Mouse (Mus musculus): ENCODE results near the gene Ccdc85b. TPM values are rescaled to one million over a fixed set of nuclear protein-coding genes. Genes with fewer than 3 reads are reported as not detected.
"Not testable (repeated sequence)": the region's sequence is repeated elsewhere in the genome, so short reads cannot be mapped to it uniquely, and the experiment has no call there.

The Ccdc85b gene
- total and polyA plus RNA-seq, 3 experiments: 3.6 to 7.6 TPM; not detected in 1

DNA sequence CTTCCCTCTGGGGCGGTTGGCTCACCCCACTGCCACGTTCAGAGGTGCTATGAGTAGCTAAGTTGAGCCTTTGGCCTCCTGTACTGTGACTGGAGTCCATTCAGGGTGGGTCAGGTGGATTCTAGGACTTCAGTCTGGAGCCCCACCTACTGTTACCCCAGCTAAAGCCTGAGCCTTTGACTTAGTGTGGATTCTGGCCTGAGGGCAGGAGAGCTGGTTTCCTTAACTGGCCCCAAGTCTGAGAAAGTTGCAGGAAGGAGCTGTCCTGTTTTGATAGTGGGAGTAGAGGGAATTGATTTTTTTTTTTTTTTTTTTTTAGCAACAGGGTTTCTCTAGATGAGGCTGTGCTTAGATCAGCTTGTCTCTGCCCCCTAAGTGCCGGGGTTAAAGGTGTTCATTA lies 36.6 kb upstream of the Ccdc85b start:
- H3K27ac ChIP-seq (ENCODE audit: control insufficient read depth, low read depth, low read length): no peak overlapping the region
- no peaks in the 10 kb centered on the region for H3K27me3 ChIP-seq (ENCODE audit: control insufficient read depth in 1 of 2, insufficient read depth in 2 of 2, low read length in 2 of 2)

GRCm38 (mm10) chr19:5493301-5493721 lies 35.6 kb upstream of the Ccdc85b start:
- H3K79me2 ChIP-seq (ENCODE audit: control insufficient read depth, insufficient read depth, low read length, poor library complexity): peaks cover 29% of the 10 kb centered on the region
- H3K9me3 ChIP-seq (replicated peaks; ENCODE audit: insufficient read depth, low read length); H3K4me3 ChIP-seq (ENCODE audit: control insufficient read depth in 1 of 2, insufficient read depth in 1 of 2, low read depth in 2 of 2, low read length in 2 of 2); DNase-seq (ENCODE audit: low read depth, low spot score); H3K9ac ChIP-seq (ENCODE audit: control insufficient read depth, low read depth, low read length, poor library complexity, severe bottlenecking); H3K27me3 ChIP-seq (ENCODE audit: control insufficient read depth in 1 of 2, insufficient read depth in 2 of 2, low read length in 2 of 2); H3K4me1 ChIP-seq (ENCODE audit: control insufficient read depth in 1 of 2, insufficient read depth in 2 of 2, low read length in 2 of 2); H3K27ac ChIP-seq (ENCODE audit: control insufficient read depth, low read depth, low read length): not testable (repeated sequence)
- peaks cover 0 to 10% of the 10 kb centered on the region in 2 experiments for H3K36me3 ChIP-seq (ENCODE audit: control insufficient read depth in 1 of 2, insufficient read depth in 2 of 2, low read length in 2 of 2)

More for the DNA sequence above, 36.6 kb upstream of the Ccdc85b start:
- peak; percentile 51 for TF ChIP-seq ZNF384 (IDR thresholded peaks at IDR 0.05; ENCODE audit: low read depth, low read length)
- TF ChIP-seq POLR2AphosphoS2 (IDR thresholded peaks at IDR 0.05; ENCODE audit: low read length): peak; percentile 55
- TF ChIP-seq ZKSCAN1 (IDR thresholded peaks at IDR 0.05; ENCODE audit: low read depth, low read length): no peak
- Histone ChIP-seq H3K9me3 (replicated peaks; ENCODE audit: insufficient read depth, low read length) (no peaks in the 10 kb centered on the region), H3K9ac (ENCODE audit: control insufficient read depth, low read depth, low read length, poor library complexity, severe bottlenecking) (no peak overlapping the region), H3K4me3 (ENCODE audit: control insufficient read depth in 1 of 2, insufficient read depth in 1 of 2, low read depth in 2 of 2, low read length in 2 of 2) (no peak overlapping the region), H3K79me2 (ENCODE audit: control insufficient read depth, insufficient read depth, low read length, poor library complexity) (peaks cover 29% of the 10 kb centered on the region), H3K4me1 (ENCODE audit: control insufficient read depth in 1 of 2, insufficient read depth in 2 of 2, low read length in 2 of 2) (no peaks in the 10 kb centered on the region), H3K36me3 (ENCODE audit: control insufficient read depth in 1 of 2, insufficient read depth in 2 of 2, low read length in 2 of 2) (peaks cover 0 to 10% of the 10 kb centered on the region in 2 experiments)
- no peak for DNase-seq (ENCODE audit: low read depth, low spot score)

DNA sequence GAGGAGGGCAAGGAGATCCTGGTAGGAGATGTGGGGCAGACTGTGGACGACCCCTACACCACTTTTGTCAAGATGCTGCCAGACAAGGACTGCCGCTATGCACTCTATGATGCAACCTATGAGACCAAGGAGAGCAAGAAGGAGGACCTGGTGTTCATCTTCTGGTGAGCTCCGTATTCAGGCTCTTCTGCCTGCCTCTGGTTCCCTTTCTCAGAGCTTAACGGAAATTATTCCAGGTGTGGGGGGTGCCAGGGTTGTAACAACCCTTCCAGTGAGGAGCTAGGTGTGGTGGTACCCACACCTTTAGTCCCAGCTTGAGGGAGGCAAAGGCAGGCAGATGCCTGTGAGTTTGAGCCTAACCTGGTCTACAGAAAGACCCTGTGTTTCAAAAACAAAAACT lies 34.9 kb upstream of the Ccdc85b start:
- H3K4me1 ChIP-seq (ENCODE audit: control insufficient read depth in 1 of 2, insufficient read depth in 2 of 2, low read length in 2 of 2): peaks cover 0 to 4% of the 10 kb centered on the region in 2 experiments; a peak in 2 of 4 replicates
- no peak overlapping the region for H3K4me3 ChIP-seq (ENCODE audit: control insufficient read depth in 1 of 2, insufficient read depth in 1 of 2, low read depth in 2 of 2, low read length in 2 of 2)
- H3K36me3 ChIP-seq (ENCODE audit: control insufficient read depth in 1 of 2, insufficient read depth in 2 of 2, low read length in 2 of 2): peaks cover 0 to 10% of the 10 kb centered on the region in 2 experiments
- DNase-seq (ENCODE audit: low read depth, low spot score): no peak
- H3K79me2 ChIP-seq (ENCODE audit: control insufficient read depth, insufficient read depth, low read length, poor library complexity): peaks cover 31% of the 10 kb centered on the region
- no peak overlapping the region for H3K9ac ChIP-seq (ENCODE audit: control insufficient read depth, low read depth, low read length, poor library complexity, severe bottlenecking)
- TF ChIP-seq ETS1 (IDR thresholded peaks at IDR 0.05; ENCODE audit: low read depth, low read length) (no peak), POLR2A (IDR thresholded peaks at IDR 0.05; ENCODE audit: control insufficient read depth in 1 of 2, insufficient read depth in 1 of 2, low read depth in 1 of 2, low read length in 2 of 2, poor library complexity in 1 of 2) (0 out of 4 replicates have a peak, but pooled peaks of 1 of the 2 experiments have one; percentile 15), ZMIZ1 (IDR thresholded peaks at IDR 0.05; ENCODE audit: low read depth, low read length) (no peak), MAX (IDR thresholded peaks at IDR 0.05; ENCODE audit: low read length) (no peak)
- no peaks in the 10 kb centered on the region for H3K27me3 ChIP-seq (ENCODE audit: control insufficient read depth in 1 of 2, insufficient read depth in 2 of 2, low read length in 2 of 2)
- H3K9me3 ChIP-seq (replicated peaks; ENCODE audit: insufficient read depth, low read length): no peaks in the 10 kb centered on the region
- no peak overlapping the region for H3K27ac ChIP-seq (ENCODE audit: control insufficient read depth, low read depth, low read length)

DNA sequence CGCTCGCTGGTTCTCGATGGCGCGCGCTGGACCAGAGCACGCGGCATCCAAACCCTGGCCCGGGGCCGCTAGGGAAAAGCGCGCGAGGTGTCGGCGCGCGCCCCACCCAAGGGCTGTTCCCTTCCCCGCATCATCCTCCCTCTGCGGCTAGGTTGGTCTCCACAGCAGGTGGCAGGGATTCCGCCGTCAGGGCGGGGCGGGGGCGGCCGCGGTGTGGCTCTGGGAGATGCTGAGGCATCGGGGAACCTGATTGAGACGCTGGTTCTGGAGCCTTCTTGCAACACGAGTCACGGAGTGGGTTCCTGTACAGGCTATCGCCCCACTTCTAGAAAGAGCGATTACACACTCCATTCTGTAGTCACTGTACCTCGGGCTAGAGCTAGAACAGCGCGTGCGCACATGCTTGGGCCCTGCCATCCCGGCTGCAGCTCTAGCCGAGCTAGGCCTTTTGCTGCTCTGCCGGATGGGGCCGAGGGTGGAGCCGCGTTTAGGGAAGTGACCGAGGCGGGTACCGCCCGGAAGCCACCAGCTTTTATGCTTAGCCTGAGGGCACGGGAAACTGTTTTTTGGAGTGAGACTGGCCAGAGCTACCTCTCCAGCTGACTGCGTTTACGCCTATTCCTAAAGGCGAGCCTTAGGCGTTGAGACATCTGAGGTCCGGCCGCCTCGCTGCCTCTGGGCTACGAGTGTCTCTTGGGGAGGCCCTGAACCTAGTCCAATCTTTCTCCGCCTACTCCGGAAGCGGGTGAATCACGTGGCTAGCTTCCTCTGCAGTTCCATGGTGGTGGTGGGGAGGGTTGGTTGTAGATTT lies 33.4 kb upstream of the Ccdc85b start:
- no peaks in the 10 kb centered on the region for H3K9me3 ChIP-seq (replicated peaks; ENCODE audit: insufficient read depth, low read length)
- H3K4me3 ChIP-seq (ENCODE audit: control insufficient read depth in 1 of 2, insufficient read depth in 1 of 2, low read depth in 2 of 2, low read length in 2 of 2): peak overlapping the region; percentile 80 to 87
- H3K36me3 ChIP-seq (ENCODE audit: control insufficient read depth in 1 of 2, insufficient read depth in 2 of 2, low read length in 2 of 2): peaks cover 0 to 13% of the 10 kb centered on the region in 2 experiments
- H3K79me2 ChIP-seq (ENCODE audit: control insufficient read depth, insufficient read depth, low read length, poor library complexity): peaks cover 31% of the 10 kb centered on the region
- H3K27me3 ChIP-seq (ENCODE audit: control insufficient read depth in 1 of 2, insufficient read depth in 2 of 2, low read length in 2 of 2): no peaks in the 10 kb centered on the region
- peak overlapping the region; percentile 93 for H3K27ac ChIP-seq (ENCODE audit: control insufficient read depth, low read depth, low read length)
- peaks cover 0 to 12% of the 10 kb centered on the region in 2 experiments; a peak in 2 of 4 replicates for H3K4me1 ChIP-seq (ENCODE audit: control insufficient read depth in 1 of 2, insufficient read depth in 2 of 2, low read length in 2 of 2)
- peak overlapping the region; percentile 99 for H3K9ac ChIP-seq (ENCODE audit: control insufficient read depth, low read depth, low read length, poor library complexity, severe bottlenecking)
- DNase-seq (ENCODE audit: low read depth, low spot score): peak; percentile 95
- peak; percentile 78 for TF ChIP-seq ELF1 (IDR thresholded peaks at IDR 0.05; ENCODE audit: low read depth, low read length)
- TF ChIP-seq MAX (IDR thresholded peaks at IDR 0.05; ENCODE audit: low read length): peak; percentile 90
- TF ChIP-seq ZC3H11A (IDR thresholded peaks at IDR 0.05; ENCODE audit: low read depth, low read length): no peak
- TF ChIP-seq JUND (IDR thresholded peaks at IDR 0.05; ENCODE audit: low read depth, low read length): no peak
- TF ChIP-seq POLR2AphosphoS2 (IDR thresholded peaks at IDR 0.05; ENCODE audit: low read length): peak; percentile 93
- no peak for TF ChIP-seq MAFK (IDR thresholded peaks at IDR 0.05; ENCODE audit: borderline replicate concordance, low read depth, low read length)
- peak; percentile 91 for TF ChIP-seq ZMIZ1 (IDR thresholded peaks at IDR 0.05; ENCODE audit: low read depth, low read length)
- no peak for TF ChIP-seq RAD21 (IDR thresholded peaks at IDR 0.05; ENCODE audit: low read depth, low read length)
- 0 out of 2 replicates have a peak, but pooled peaks have one; percentile 5 for TF ChIP-seq MYB (IDR thresholded peaks at IDR 0.05; ENCODE audit: low read depth, low read length)
- TF ChIP-seq POLR2AphosphoS5 (IDR thresholded peaks at IDR 0.05; ENCODE audit: borderline replicate concordance, low read depth, low read length): no peak
- TF ChIP-seq USF1 (IDR thresholded peaks at IDR 0.05; ENCODE audit: low read depth, low read length): peak; percentile 96
- peak; percentile 46 for TF ChIP-seq MAZ (IDR thresholded peaks at IDR 0.05; ENCODE audit: low read depth, low read length)
- peak; percentile 20; the same call in 1 of the 2 replicates for TF ChIP-seq E2F4 (IDR thresholded peaks at IDR 0.05; ENCODE audit: borderline replicate concordance, low read depth, low read length)
- TF ChIP-seq ZNF384 (IDR thresholded peaks at IDR 0.05; ENCODE audit: low read depth, low read length): no peak
- no peak for TF ChIP-seq TBP (IDR thresholded peaks at IDR 0.05; ENCODE audit: low read depth, low read length)
- TF ChIP-seq ETS1 (IDR thresholded peaks at IDR 0.05; ENCODE audit: low read depth, low read length): peak; percentile 47; the same call in 1 of the 2 replicates

Data from MEL (cell line).